Mouse (Mus musculus) CH12.LX (cell line): Measurements from ENCODE around the gene Bicd1. TPM values are rescaled to one million over a fixed set of nuclear protein-coding genes. Genes with fewer than 3 reads are reported as not detected.

ENCODE experiments used
- DNase-seq: peaks from one replicate; pipeline ENCODE4 v3.0.0-alpha.2; 2013; ENCODE audit errors: extremely low read depth
- H3K27ac ChIP-seq: 2 replicates; pipeline ENCODE4 v1.5.1; 2012; ENCODE audit warnings: low read depth, mild to moderate bottlenecking, control low read depth, moderate library complexity; ENCODE audit not compliant: insufficient read depth
- H3K27me3 ChIP-seq: replicated peaks from 2 replicates; pipeline ENCODE3; 2012; ENCODE audit warnings: inconsistent platforms
- H3K36me3 ChIP-seq, 2 experiments: replicated peaks in 1 of 2; 2 replicates each; pipeline versions ENCODE3 to v1.6.1; 2012; ENCODE audit warnings: inconsistent platforms in 1 of 2, low read length in 1 of 2, mild to moderate bottlenecking in 1 of 2, mixed read lengths in 1 of 2, moderate library complexity in 1 of 2; ENCODE audit not compliant: control insufficient read depth in 1 of 2, insufficient read depth in 1 of 2
- H3K4me1 ChIP-seq, 2 experiments: 2 replicates each; pipeline ENCODE4 v1.6.1; 2012; ENCODE audit warnings: inconsistent platforms in 1 of 2, moderate library complexity in 1 of 2; ENCODE audit not compliant: insufficient read depth in 2 of 2, control insufficient read depth in 1 of 2
- H3K4me2 ChIP-seq: 2 replicates; pipeline ENCODE4 v1.6.1; 2012; ENCODE audit warnings: low read depth, mild to moderate bottlenecking, control low read depth; ENCODE audit not compliant: poor library complexity, insufficient read depth, severe bottlenecking
- H3K4me3 ChIP-seq, 3 experiments: fragments of 150-350 bp in 1 of 3; sonication (generic) in 1 of 3; replicated peaks in 1 of 3; 2 replicates each; pipeline versions ENCODE3 to v1.5.1; 2011 to 2012; ENCODE audit warnings: low read depth in 2 of 3, low read length in 2 of 3, mild to moderate bottlenecking in 2 of 3, moderate library complexity in 2 of 3, control low read depth in 1 of 3, improper control_type of control experiment in 1 of 3, inconsistent platforms in 1 of 3, mixed read lengths in 1 of 3; ENCODE audit not compliant: poor library complexity in 1 of 3
- H3K79me2 ChIP-seq: replicated peaks from 2 replicates; pipeline ENCODE4 v1.6.1; 2012; ENCODE audit warnings: mild to moderate bottlenecking, moderate library complexity; ENCODE audit not compliant: control insufficient read depth, poor library complexity, insufficient read depth, severe bottlenecking; ENCODE audit errors: extremely low read depth
- H3K9ac ChIP-seq: 2 replicates; pipeline ENCODE4 v1.6.1; 2012; ENCODE audit warnings: low read depth, mild to moderate bottlenecking, control low read depth, moderate library complexity; ENCODE audit not compliant: insufficient read depth
- H3K9me3 ChIP-seq: replicated peaks from 2 replicates; pipeline ENCODE3; 2012; ENCODE audit warnings: low read length, inconsistent platforms, mixed read lengths
- BHLHE40 ChIP-seq: IDR thresholded peaks from 2 replicates; pipeline ENCODE4 v1.6.1; 2011; ENCODE audit warnings: mild to moderate bottlenecking, low read depth, low read length, improper control_type of control experiment
- CHD1 ChIP-seq: IDR thresholded peaks from 2 replicates; pipeline ENCODE4 v1.6.1; 2012; ENCODE audit warnings: low read depth, low read length, improper control_type of control experiment, inconsistent platforms
- CTCF ChIP-seq, 2 experiments: IDR thresholded peaks in 1 of 2; conservative IDR thresholded peaks in 1 of 2; 2 replicates each; pipeline ENCODE4 v1.5.1; 2011 to 2012; ENCODE audit warnings: low read depth in 2 of 2, low read length in 2 of 2, improper control_type of control experiment in 1 of 2, inconsistent platforms in 1 of 2, mild to moderate bottlenecking in 1 of 2, moderate library complexity in 1 of 2
- ELF1 ChIP-seq: IDR thresholded peaks from 2 replicates; pipeline ENCODE4 v1.6.1; 2014; ENCODE audit warnings: low read depth, mild to moderate bottlenecking, inconsistent platforms, low read length, improper control_type of control experiment
- ETS1 ChIP-seq: conservative IDR thresholded peaks from 2 replicates; pipeline ENCODE4 v1.6.1; 2012; ENCODE audit warnings: low read depth, mild to moderate bottlenecking, inconsistent platforms, low read length, improper control_type of control experiment, moderate library complexity
- GABPA ChIP-seq: IDR thresholded peaks from 2 replicates; pipeline ENCODE4 v1.6.1; 2012; ENCODE audit warnings: low read depth, low read length, improper control_type of control experiment, inconsistent platforms; ENCODE audit not compliant: insufficient replicate concordance
- HCFC1 ChIP-seq: IDR thresholded peaks from 2 replicates; pipeline ENCODE4 v1.6.1; 2012; ENCODE audit warnings: low read depth, mild to moderate bottlenecking, inconsistent platforms, low read length, improper control_type of control experiment
- IRF4 ChIP-seq: IDR thresholded peaks from 2 replicates; pipeline ENCODE4 v1.6.1; 2014; ENCODE audit warnings: low read depth, mild to moderate bottlenecking, inconsistent platforms, low read length, improper control_type of control experiment
- JUN ChIP-seq: IDR thresholded peaks from 2 replicates; pipeline ENCODE4 v1.6.1; 2011; ENCODE audit warnings: low read depth, mild to moderate bottlenecking, low read length, improper control_type of control experiment, moderate library complexity; ENCODE audit not compliant: insufficient read depth
- JUND ChIP-seq: conservative IDR thresholded peaks from 2 replicates; pipeline ENCODE4 v1.6.1; 2011; ENCODE audit warnings: low read depth, low read length, improper control_type of control experiment
- MAX ChIP-seq: IDR thresholded peaks from 2 replicates; pipeline ENCODE4 v1.6.1; 2011; ENCODE audit warnings: low read length, improper control_type of control experiment
- MEF2A ChIP-seq: IDR thresholded peaks from 2 replicates; pipeline ENCODE4 v1.6.1; 2014; ENCODE audit warnings: low read depth, mild to moderate bottlenecking, inconsistent platforms, low read length, improper control_type of control experiment, borderline replicate concordance
- MXI1 ChIP-seq: IDR thresholded peaks from 2 replicates; pipeline ENCODE4 v1.6.1; 2011; ENCODE audit warnings: mild to moderate bottlenecking, low read depth, low read length, improper control_type of control experiment
- MYC ChIP-seq: IDR thresholded peaks from 2 replicates; pipeline ENCODE4 v1.6.1; 2011; ENCODE audit warnings: low read depth, mild to moderate bottlenecking, improper control_type of control experiment, low read length
- NELFE ChIP-seq: IDR thresholded peaks from 2 replicates; pipeline ENCODE4 v1.6.1; 2011; ENCODE audit warnings: low read depth, low read length, improper control_type of control experiment
- NRF1 ChIP-seq: IDR thresholded peaks from 2 replicates; pipeline ENCODE4 v1.6.1; 2014; ENCODE audit warnings: low read depth, mild to moderate bottlenecking, inconsistent platforms, low read length, improper control_type of control experiment, moderate library complexity
- PAX5 ChIP-seq: IDR thresholded peaks from 2 replicates; pipeline ENCODE4 v1.6.1; 2012; ENCODE audit warnings: low read length, inconsistent platforms, mixed read lengths
- POLR2A ChIP-seq: IDR thresholded peaks from 2 replicates; pipeline ENCODE4 v1.6.1; 2011; ENCODE audit warnings: low read depth, mild to moderate bottlenecking, improper control_type of control experiment, low read length
- RCOR1 ChIP-seq: conservative IDR thresholded peaks from 2 replicates; pipeline ENCODE4 v1.6.1; 2012; ENCODE audit warnings: low read depth, mild to moderate bottlenecking, inconsistent platforms, low read length, improper control_type of control experiment
- SIN3A ChIP-seq: IDR thresholded peaks from 2 replicates; pipeline ENCODE4 v1.6.1; 2012; ENCODE audit warnings: low read length, improper control_type of control experiment, inconsistent platforms
- SMC3 ChIP-seq: IDR thresholded peaks from 2 replicates; pipeline ENCODE4 v1.6.1; 2011; ENCODE audit warnings: low read depth, low read length, improper control_type of control experiment
- TBP ChIP-seq: conservative IDR thresholded peaks from 2 replicates; pipeline ENCODE4 v1.6.1; 2011; ENCODE audit warnings: low read depth, low read length, improper control_type of control experiment
- UBTF ChIP-seq: IDR thresholded peaks from 2 replicates; pipeline ENCODE4 v1.6.1; 2012; ENCODE audit warnings: low read depth, mild to moderate bottlenecking, inconsistent platforms, low read length, improper control_type of control experiment, moderate library complexity
- USF1 ChIP-seq: IDR thresholded peaks from 2 replicates; pipeline ENCODE4 v1.6.1; 2014; ENCODE audit warnings: low read depth, mild to moderate bottlenecking, inconsistent platforms, low read length, improper control_type of control experiment
- ZKSCAN1 ChIP-seq: IDR thresholded peaks from 2 replicates; pipeline ENCODE4 v1.6.1; 2012; ENCODE audit warnings: low read depth, inconsistent platforms, low read length, improper control_type of control experiment, borderline replicate concordance
- ZMIZ1 ChIP-seq: IDR thresholded peaks from 2 replicates; pipeline ENCODE4 v1.6.1; 2012; ENCODE audit warnings: low read depth, mild to moderate bottlenecking, inconsistent platforms, low read length, improper control_type of control experiment
- dilution Hi-C: fragments of 300-500 bp; cut with MboI; formaldehyde crosslinking; loops from 2 replicates; pipeline ENCODE4 v1.14.3; 2020; ENCODE audit warnings: low sequenced_read_pairs; ENCODE audit not compliant: extremely low pct_unique_long_range_greater_than_20kb, extremely low pct_ligation_motif_present
- in situ Hi-C: fragments of 300-500 bp; cut with MboI; formaldehyde crosslinking; loops from 3 replicates; pipeline ENCODE4 v1.14.3; 2019; ENCODE audit warnings: low sequenced_read_pairs, low pct_ligation_motif_present, low pct_unique_long_range_greater_than_20kb, mixed read lengths
- polyA plus RNA-seq: library from polyadenylated mRNA; unstranded; fragments of >175 nt; gene quantifications from 2 replicates; pipeline ENCODE4 v1.2.1, GENCODE M21; 2012; ENCODE audit warnings: low read depth; ENCODE audit not compliant: insufficient read length
- total RNA-seq, 2 experiments: library from RNA; depleted of rRNA; stranded (reverse); fragments of 300-350 nt in 1 of 2; fragments of >200 nt in 1 of 2; gene quantifications; 2 replicates each; pipeline ENCODE4 v1.2.3; 2012 to 2014

Bicd1 gene
- total and polyA plus RNA-seq, 3 experiments = 0.11 TPM; not detected in 2

- TF ChIP-seq MAX (peak; percentile 71), JUN (no peak), NRF1 (no peak), CTCF (conservative IDR thresholded peaks at IDR 0.05 in 1 of 2, IDR thresholded peaks at IDR 0.05 in 1 of 2; ENCODE audit: low read depth in 2 of 2, low read length in 2 of 2) (no peak), TBP (no peak; the same call in 1 of the 2 replicates), GABPA (no peak), PAX5 (no peak), BHLHE40 (no peak), UBTF (no peak), MEF2A (no peak), NELFE (no peak), ZKSCAN1 (no peak), CHD1 (no peak), POLR2A (peak; percentile 32; the same call in 1 of the 2 replicates), RCOR1 (0 out of 2 replicates have a peak, but pooled peaks have one; percentile 46), USF1 (no peak), ZMIZ1 (0 out of 2 replicates have a peak, but pooled peaks have one; percentile 26)
These were observed 157.2 kb downstream of the Bicd1 start (continued) for GRCm38 (mm10) chr6:149565720-149566498.

DNA sequence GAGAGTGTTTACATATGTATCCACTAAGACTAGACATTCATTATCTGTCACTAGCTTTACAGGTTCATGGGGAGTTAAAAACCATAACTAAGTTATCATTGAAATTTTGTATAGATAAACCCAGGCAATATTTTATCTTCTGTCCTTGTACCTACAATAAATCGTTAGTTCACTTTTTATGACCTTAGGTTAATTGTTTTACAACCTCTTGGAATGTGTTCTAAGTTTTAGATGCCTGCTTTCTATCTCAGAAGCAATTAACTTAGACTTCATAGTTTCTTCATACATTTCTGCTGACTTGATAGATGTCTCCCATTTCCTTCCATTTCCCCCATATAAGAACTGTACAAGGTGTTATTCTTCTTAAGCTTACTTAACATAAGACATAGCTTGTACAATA lies 158.5 kb downstream of the Bicd1 start:
- Histone ChIP-seq H3K4me2 (no peak overlapping the region), H3K36me3 (peaks cover 0 to 2% of the 10 kb centered on the region in 2 experiments), H3K4me1 (peaks cover 4 to 11% of the 10 kb centered on the region in 2 experiments; a peak in 3 of 4 replicates), H3K9ac (no peak overlapping the region), H3K4me3 (no peak overlapping the region), H3K27me3 (no peaks in the 10 kb centered on the region), H3K9me3 (no peaks in the 10 kb centered on the region), H3K27ac (no peak overlapping the region), H3K79me2 (no peaks in the 10 kb centered on the region)
- dilution Hi-C loops (no loop called here), in situ Hi-C loops (no loop called here)
- TF ChIP-seq JUND (no peak), BHLHE40 (no peak), SIN3A (no peak), CHD1 (no peak), MXI1 (no peak), GABPA (no peak), HCFC1 (no peak), ETS1 (no peak), MYC (no peak), CTCF (conservative IDR thresholded peaks at IDR 0.05 in 1 of 2, IDR thresholded peaks at IDR 0.05 in 1 of 2; ENCODE audit: low read depth in 2 of 2, low read length in 2 of 2) (no peak), PAX5 (no peak), SMC3 (no peak), UBTF (no peak), IRF4 (no peak), ELF1 (no peak), MEF2A (no peak)
- DNase-seq = no peak
